Mouse (Mus musculus): ENCODE measurements at regions not wholly inside any gene's neighbourhood (a gene's known extent, or its start where the extent isn't known, plus 50 kb on each side); places are given as distances from the start of the nearest gene placed in this dataset.
A peak's percentile ranks its signal among the peaks of the same experiment; 100 is the strongest.
"Not testable (repeated sequence)": the region's sequence is repeated elsewhere in the genome, so short reads cannot be mapped to it uniquely, and the experiment has no call there.

DNA sequence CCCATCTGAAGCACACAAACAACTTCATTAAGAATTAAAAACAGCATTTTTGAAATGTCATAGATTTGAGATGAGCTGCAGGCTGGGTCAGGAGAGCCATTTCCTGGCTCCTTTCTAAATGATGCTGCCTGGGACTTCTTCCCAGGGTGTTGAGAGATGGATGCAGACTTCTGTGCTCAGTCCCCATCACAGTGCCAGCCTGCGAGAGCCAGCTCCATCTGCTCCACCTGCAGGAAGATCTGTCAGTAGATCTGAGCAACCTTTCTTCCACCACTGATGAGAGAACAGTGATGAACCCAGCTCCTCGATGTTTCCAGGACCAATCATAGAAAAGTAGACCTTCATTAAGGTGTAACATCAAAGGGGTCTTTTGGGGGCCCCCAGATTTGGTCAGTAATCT lies 273.8 kb upstream of the Trpc7 start:
- DNase-seq = peak; percentile 59 to 71

DNA sequence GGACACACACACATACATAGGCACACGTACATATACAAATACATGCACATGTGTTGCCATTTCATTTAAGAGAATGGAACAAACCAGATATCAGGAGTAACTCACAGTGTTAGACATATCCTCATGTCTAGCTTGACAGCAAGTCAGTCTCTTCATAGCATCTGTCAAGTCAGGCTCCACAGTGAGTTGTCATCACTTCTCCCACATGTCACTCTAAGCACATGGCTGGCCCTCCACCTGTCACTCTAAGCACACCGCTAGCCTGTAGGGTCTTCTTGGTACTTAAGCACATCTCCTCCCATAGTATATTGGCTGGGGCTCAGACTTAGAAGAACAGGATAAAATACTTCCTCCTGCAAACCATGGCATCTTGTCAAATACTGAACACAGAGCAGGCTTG lies 269.6 kb upstream of the Trpc7 start:
- DNase-seq = no peak

DNA sequence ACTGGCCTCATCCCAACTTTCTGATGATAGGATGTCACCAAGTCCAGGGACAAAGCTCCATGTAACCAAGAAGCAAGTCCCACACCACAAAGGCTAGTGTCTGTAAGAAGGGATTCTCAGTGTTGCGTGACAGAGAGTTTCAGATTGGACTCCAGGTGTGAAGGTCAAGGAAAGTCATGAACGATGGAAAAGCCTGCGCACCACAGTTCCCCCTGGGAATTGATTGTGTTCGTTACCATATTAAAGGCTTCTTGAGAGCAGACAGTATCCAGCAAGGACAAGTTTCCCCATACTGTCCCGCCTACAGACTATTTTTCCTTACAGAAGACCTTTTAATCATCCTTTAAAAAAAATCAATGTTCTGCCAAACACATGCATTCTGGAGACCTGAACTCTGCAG lies 257.0 kb upstream of the Trpc7 start:
- no peak for DNase-seq

DNA sequence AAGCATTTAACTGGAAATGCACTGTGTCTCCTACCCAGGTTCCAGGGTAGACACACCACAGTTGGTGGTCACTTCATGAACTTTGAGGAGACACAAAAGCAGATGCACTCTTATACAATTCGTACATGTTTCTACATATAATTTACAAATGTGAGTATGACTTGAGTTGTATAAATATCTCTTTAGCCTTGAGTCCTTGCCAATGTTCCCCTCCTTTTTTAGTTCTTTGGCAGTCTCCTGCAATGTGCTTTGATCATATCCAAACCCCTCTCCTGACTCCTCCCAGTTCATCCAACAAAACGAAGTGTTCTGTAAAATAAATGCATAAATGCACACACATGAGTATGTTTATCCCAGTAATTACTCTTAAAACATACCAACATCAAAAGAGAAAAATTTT lies 251.8 kb upstream of the Trpc7 start:
- DNase-seq = no peak

DNA sequence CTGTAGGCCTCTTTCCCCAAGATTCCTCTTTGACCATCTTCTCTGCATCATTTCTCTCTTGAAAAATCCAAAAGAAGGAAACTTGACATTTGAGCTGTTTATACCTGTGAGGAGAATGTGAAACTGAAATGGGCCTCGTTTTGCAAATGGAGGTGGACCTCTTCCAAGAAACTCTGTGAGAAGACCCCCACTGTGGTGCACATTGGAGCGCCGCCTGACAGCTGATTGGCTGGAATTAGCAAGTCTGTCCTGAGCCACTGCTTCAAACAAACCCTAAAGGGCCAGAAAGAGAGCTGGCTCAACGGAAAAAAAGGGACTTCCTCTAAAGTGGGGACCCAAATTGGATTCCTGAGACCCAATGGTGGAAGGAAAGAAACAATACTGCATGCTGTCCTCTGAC lies 250.9 kb upstream of the Trpc7 start:
- peak in 1 of 2 experiments; percentile 22 for DNase-seq

DNA sequence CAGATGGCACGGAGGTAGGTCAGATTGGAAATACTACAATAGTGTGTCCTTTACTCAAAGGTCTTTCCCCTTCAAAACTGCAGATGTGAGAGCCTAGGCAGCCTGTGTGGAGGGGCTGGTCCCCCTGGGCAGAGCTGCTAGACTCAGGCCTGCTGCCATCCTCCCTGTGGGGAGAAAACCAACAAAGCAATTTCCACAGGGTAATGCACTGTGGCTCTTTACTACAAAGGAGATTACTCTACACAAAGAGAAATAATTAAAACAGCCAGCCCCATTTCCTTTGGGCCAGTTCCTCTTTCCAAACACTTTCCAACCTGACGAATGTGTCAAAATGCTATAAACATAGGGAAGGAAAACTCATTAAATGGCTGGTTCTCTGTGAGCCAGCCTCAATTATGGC lies 250.0 kb upstream of the Trpc7 start:
- DNase-seq = no peak

DNA sequence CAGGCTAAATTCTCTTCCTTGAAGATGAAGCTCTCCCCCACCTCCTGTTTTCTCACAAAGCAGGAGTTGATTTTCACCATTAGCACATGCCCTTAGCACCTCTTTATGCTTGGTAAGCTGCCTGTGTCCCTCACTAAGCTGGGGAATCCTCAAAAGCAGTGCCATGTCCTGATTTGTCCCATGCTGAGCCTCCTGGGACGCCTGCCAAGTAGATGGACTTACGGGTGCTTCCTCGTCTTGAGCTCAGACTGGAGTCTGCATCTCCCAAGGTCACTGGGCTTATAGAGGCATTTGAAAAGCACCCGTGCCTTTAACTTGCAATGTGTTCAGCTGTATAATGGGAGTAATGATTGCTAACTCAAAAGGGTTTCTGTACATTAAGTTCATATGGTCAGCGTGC lies 247.1 kb upstream of the Trpc7 start:
- DNase-seq = peak; percentile 71 to 72

DNA sequence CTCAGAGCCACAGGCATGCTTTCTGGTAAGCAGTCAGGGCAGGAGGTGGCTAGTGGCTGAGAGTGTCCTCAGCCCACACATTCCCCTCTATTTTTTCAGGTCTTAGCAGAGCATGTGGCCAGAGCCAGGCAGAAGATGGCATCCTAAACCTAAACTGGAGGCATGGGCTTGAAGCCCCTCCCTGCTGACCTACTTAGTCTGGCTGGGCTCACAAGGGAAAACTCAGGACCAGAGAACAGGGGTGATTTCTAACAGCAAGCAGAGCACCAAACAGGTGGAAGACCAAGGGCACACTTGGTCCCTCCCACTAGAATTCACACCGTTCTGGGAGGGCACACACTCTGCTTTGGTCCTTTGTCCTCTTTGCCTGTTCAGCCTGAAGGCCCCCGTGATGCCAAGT lies 246.6 kb upstream of the Trpc7 start:
- DNase-seq = peak; percentile 20 to 27

DNA sequence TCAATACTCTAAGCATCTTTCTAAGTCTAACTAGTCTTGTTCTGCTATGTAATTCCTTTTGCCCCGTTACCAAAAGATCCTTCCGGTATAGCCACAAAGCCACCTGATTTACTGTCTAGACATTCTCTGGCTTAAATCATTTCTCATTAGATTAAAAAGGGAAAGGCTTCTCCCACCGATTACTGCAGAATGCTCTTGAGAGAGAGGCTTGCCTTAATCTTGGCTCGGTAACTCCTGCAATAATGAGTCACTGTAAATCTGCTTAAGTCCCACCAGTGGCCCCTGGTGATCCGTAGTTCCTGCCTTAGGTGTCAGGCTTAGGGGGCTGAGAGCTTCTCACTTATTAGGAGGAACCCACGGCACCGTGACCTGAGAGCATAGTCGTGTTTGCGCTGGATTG lies 220.1 kb upstream of the Trpc7 start:
- no peak for DNase-seq

DNA sequence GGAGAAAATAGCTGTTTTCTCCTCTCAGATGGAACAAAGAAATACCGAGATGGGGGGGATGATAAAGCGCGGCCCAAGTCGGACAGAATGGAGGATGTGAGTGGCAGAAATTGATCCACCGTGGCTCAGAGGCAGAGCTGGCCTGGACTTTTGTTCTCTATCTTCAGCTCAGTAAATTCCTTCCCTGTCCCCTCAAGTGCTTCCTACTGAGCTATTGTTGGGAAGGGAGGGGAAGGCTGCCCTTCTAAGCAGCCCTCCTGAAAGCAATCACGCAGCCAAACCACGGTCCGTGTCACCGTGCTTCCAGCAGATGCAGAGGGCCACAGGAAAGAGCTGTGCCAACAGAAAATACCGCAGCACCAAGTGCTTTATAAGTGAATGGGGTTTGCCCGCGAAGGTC lies 212.2 kb upstream of the Trpc7 start:
- DNase-seq = no peak

DNA sequence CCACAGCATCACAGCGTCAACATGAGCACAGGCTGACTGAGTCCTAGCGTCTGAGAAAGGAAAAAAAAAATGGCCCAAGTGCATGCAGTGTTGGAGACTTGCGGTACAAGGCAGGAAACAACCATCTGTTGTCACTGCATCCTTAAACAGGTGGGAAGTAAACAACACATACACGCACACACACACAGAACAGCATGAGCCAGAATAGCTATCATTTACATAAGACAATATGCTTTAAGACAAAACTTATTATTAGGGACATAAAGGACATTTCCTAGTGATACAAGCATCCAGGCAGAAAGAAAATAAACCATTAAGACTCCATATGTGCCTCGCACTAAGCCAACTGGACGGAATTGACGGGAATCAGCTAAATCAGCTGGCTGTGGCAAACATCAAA lies 203.8 kb upstream of the Trpc7 start:
- DNase-seq = no peak

DNA sequence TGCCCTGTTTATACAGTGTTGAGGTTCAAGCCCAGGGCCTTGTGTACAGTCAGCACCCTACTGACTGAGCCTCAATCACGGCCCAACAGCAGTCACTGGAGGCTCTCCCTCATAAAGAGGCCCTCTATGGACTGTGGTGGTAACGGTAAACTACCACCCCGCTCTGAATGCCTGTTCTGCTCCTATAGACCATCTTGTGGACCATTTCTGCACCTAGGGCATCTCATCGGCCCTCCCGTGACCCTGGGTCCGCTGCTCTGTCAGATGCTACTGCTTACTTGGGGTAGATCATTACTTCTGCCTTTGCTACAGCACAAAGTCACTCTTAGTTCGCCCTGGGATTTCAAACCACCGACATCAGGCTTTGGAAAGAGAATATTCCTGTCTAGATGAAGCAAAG lies 196.1 kb upstream of the Trpc7 start:
- DNase-seq = no peak

DNA sequence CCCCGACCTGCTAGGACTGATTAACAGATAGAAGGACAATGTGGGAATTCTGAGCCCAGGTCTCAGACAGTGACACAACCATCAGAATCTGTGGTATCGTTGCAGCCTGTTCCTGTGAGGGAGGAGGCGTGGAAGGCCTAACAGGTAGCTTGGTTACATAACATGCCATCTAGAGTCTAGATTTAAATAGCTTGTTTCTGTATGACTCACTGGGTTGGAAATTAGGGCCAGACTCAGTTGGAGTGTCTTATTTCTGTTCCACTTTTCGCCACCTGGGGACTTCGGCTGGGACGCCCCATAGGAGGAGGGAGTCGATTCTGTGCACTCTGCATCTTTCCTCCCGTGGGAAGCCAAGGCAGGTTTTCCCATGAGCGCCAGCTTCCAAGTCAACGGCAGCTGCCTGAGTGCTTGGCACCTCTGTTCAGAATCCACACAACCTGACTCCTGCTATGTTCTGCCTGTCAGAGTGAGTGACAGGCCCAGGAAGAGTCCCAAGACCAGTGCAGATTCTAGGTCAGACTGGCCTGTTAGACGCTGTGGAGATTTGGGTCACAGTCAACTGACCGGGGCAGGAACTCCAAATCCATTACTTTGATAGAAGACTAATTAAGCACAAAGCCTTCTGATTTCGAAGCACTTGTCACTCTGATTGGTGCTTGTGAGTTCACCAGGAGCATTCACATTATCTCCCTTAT lies 193.7 kb upstream of the Trpc7 start:
- peak in 1 of 2 experiments; percentile 7 for DNase-seq

DNA sequence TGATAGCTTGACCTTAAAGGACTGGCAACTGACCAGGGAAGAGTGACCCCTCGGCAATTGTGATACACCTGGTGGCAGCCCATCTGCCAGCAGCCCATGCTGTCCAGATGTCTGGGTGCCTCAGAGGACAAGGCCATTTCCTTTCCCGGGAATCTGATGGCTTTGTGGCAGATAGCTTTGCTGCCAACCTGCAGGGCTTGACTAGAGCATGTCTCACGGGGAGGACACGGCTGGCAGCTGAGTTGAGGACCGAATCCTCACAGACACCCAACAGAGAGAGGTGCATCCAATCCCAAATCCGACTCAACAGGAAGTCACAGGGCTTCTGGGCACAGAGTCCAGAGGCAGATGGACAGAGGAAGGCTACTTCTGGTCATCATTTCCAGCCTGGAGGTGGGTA lies 192.2 kb upstream of the Trpc7 start:
- DNase-seq = peak; percentile 42 to 51

DNA sequence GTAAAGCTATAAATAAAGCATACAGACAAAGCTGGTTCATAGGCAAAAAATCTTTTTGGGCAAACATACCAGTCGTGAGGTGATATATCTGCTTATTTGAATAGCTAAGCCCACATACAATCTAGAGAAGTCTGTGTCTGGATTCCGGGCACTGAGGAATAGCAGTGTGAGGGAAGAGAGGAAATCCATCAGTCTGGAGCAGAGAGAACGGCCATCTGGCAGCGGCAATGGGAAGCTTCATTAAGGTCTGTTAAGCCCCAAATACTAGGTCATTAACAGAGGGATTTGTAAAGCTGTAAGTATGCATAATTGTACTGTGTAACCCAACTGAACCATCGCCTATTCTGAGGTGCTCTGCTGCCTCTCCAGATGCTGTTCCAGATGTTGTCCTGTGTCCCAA lies 191.6 kb upstream of the Trpc7 start:
- DNase-seq = peak; percentile 41 to 49

DNA sequence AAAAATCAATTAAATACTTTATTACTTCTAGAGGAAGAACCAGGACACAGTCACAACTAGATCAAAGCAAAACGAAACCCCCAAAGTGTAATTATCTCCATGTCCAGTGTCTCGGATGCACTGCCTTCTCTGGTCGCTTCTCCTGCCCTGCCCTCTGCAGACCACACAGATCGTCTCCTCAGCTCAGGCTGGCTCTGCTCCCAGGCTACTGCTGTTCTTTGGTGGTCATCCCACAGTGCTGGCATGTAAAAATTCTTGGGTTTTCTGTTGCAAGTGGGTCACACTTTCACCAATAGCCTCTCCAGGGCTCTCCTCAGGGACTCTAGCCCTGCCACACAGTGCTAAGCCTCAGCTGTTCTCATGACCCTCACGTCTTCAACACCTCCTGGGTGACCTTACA lies 188.0 kb upstream of the Trpc7 start:
- DNase-seq = peak; percentile 81

DNA sequence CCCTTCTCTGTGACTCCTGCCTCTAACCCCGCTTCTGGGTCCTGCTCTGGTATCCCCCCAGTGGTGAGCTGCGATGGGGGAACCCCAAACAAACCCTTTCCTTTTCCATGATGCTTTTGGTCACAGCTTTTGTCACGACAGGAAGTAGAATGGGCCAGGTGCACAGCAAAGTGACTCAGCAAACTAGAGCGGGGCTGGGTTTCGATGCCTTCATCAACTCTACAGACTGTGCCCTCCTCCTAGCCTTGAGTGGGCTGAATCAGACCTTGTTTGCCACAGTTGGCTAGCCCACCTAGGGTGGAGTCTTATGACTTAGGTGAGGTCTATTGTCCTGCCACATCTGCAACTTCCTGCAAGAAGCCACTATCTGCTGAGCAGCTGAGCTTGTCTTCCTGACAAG lies 174.7 kb upstream of the Trpc7 start:
- DNase-seq = no peak

DNA sequence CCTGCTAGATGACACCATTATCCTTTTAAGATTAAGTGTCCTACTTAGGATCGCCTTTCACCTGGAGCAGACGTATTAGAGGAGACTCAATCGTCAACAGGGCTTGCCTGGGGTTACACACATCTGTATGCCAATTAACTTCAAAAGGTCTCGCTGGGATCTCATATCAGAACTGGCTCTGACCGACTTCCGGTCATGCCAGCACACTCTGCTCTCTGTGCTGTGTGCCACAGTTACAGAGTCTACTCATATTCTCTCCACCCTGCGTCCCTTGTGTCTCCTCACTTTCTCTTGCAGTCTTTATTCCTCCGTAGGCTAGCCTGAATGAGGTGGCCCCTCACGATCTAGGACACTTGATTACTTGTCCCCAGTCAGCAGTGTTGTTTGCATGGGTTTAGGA lies 165.9 kb upstream of the Trpc7 start:
- DNase-seq = no peak

DNA sequence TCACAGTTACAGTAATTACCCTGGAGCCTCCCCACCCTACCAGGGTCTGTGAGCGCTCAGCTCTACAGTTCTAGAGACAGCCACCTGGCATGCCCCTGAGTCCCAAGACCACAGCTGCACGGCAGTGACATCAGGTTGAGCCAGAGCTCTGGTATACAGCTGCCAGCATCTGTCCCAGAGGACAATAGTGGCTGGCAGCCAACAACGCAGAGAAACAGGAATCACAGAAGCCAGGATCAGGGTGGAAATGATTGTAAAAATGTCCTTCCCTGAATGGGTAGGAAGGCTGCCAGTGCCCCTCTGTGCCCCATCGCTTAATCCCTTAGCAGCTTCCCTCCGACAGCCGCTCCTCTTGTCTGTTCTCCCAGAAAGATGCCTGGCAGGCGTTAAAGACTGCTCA lies 165.3 kb upstream of the Trpc7 start:
- DNase-seq = peak in 1 of 2 experiments; percentile 33

DNA sequence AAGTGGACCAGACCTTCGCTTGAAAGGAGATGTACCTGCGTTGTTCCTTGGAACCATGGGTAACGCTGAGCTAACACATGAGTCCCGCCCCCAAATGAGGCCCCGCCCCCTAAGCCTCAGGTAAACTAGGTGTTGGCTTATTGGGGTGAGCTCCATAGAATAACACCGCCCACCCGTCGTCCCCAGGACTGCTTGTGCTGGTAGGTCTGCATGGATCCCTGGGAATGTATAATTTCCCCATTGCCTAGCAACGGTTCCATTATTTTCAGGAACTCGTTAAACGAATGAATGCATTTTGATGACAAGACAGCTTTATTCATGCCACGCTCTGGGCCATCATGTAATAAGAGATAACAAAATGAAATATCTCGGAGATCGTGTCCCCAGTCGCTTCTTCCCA lies 161.0 kb upstream of the Trpc7 start:
- DNase-seq = no peak

DNA sequence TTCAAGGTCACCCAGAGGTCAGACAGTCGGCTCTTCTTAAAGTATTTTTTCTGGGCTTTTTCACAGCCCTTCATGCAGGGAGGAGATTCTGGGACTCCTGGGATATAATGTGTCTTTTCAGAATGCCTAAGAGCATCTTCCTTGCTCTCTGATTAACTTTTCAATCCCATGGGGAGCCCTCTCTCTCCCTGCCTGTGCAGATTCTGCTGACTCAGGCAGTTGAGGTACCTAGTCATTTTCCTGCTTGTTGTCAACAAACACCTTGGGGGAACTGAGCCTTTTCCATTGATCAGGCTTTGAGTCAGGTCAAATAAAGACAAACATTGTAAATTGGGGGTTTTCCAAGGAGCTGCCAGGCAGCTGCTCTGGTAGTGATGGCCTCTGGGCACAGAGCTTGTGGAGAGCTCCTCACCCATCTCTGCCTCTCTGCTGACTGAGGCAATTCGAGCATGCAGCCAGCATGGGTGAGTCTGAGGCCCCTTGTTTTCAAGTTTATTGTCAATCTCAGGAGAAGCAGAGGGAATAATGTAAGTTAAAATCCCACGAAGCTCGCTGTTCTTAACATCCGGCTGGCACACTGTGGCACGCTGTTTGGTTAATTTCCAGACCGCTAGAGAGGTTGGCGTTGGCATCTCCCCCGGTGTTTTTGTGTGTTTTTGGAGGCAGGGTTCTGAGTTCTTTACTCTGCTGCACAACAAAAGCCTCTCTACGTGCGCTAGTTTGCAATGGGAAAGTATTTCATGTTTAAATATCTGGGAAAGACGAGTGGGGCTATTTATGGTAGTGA lies 159.8 kb upstream of the Trpc7 start:
- DNase-seq = peak; percentile 9 to 22

DNA sequence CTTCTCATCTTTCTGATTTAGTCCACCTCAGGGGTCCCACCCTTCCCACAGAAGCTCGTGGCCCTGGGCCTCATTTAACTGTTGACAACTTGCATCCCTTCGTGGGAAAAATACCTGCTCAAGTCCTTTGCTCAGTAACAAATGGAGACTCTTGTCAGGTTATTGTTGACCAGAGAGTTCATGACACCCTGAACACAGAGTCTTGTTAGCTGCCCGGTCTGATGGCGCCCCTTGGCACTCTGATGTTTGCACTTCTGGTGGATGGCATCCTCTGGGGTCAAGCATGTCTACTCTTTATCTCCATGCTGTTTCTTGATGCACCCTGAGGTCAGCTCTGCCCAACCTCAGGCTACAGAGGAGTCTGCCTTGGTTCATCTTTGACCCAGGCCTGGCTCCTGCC lies 157.6 kb upstream of the Trpc7 start:
- no peak for DNase-seq

DNA sequence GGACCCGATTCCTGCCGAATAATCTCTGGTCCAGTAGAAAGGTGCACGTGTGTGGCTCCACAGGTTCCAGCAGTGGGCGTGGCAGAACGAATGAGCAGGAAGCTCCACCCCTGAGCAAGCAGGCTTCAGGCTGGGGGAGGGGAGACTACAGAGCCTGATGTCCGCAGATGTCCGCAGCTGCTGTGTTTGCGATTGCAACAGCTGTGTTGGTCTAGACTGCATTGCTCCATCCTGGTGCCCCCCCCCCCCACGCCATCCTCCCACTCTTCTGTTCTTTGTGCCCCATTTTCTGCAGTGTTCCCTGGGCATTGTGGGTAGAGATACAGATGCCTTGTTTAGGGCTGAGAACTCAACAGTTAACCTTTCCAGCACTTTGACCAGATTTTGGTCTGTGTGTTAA lies 150.3 kb upstream of the Trpc7 start:
- DNase-seq = not testable (repeated sequence)

DNA sequence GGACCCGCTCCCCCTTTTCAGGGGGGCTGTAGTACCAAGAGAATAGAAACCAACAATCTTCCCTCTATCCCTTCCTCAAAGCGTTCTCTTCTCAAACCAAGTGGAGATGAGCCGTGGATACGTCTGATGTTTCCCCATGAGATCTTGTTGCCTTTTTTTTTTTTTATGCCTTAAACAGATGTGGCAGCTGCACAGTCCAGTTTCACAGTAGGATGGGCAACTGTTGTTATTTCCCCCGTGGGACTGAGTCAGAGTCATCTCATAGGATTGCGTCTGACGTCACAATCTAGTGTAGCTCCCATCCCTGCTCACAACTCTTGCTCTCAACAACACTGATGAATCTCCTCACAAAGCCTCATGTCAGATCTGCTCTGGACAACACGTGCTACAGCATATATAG lies 148.7 kb upstream of the Trpc7 start:
- DNase-seq = no peak
